Mouse (Mus musculus): ENCODE measurements around the gene Zcchc24. TPM values are rescaled to one million over a fixed set of nuclear protein-coding genes. Genes with fewer than 3 reads are reported as not detected.

Zcchc24 gene
- polyA plus RNA-seq, 1 experiment from 2014 or later: 25.1 TPM

DNA sequence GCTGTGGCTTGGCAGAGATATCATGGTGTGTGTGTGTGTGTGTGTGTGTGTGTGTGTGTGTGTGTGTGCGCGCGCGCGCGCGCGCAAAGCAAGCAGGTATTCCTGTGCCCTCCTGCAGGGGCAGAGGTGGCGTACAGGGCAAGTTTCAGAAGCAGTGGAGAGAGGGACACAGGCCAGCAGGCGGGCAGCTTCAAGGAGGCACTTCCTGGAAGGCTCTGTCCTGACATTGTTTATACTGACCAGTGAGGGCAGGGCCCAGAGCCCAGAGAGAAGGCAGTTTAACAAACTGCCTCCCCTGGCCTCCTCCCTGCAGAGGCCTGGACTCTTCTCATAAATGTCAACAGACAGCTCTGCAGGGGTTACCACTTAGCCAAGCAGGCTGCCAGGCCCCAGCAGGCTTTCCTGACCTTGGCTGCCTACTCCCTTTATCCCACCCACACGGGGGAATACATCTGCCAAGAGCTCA lies 43.8 kb downstream of the Zcchc24 start:
- H3K9me3 ChIP-seq (replicated peaks): 0 out of 2 replicates have a peak, but pooled peaks cover 4% of the 10 kb centered on the region
- 64% methylated on average over 8 of the region's 11 CpGs for WGBS
- no peak overlapping the region for H3K4me2 ChIP-seq (replicated peaks)
- H3K4me1 ChIP-seq: peaks cover 18% of the 10 kb centered on the region
- 0 out of 2 replicates have a peak overlapping the region, but pooled peaks have one; percentile 3 for H3K9ac ChIP-seq
- peak overlapping the region; percentile 67 for H3K27ac ChIP-seq
- ATAC-seq (ENCODE audit: low FRiP score): no peak
- no peaks in the 10 kb centered on the region for H3K36me3 ChIP-seq
- no peaks in the 10 kb centered on the region; the same call in 1 of the 2 replicates for H3K27me3 ChIP-seq
- no peak overlapping the region for H3K4me3 ChIP-seq

DNA sequence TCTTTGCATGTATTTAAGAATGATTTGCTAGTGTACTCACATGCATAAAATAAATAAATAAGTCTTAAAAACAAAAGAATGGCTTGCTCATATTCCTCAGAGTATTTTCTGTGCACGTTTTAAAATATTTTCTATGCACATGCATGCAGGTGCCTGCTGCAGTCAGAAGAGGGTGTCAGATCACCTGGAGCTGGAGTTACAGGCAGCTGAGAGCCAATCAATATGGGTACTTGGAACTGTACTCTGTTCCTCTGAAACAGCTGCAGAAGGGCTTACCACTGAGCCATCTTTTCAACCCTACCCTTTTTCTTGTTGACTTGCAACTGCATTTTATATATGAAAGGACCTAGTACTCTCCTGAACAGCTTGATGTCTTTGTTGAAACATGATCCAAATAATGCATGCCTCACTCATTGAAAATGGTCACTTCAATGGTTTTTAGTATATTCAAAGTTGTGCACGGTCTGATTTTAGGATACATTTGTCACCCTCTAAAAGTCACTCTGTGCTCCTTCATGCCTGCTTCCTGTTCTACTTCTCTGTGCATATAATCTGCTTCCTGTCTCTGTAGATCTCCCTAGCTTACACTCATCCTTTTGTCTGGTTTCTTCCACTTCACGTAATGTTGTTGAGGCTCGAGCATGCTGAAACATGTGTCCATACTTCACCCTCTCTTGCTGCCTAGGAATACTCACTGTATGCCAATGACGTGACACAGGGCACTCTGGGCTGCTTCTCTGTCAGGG lies 47.7 kb downstream of the Zcchc24 start:
- H3K4me2 ChIP-seq (replicated peaks): no peak overlapping the region
- no peak for ATAC-seq (ENCODE audit: low FRiP score)
- no peak overlapping the region for H3K27ac ChIP-seq
- H3K4me3 ChIP-seq: no peak overlapping the region
- peaks cover 30% of the 10 kb centered on the region for H3K4me1 ChIP-seq
- H3K27me3 ChIP-seq: no peaks in the 10 kb centered on the region
- WGBS: 94% methylated on average over 5 of the region's 5 CpGs
- 0 out of 2 replicates have a peak, but pooled peaks cover under 1% of the 10 kb centered on the region for H3K36me3 ChIP-seq
- no peak overlapping the region for H3K9ac ChIP-seq
- H3K9me3 ChIP-seq (replicated peaks): 0 out of 2 replicates have a peak, but pooled peaks cover 4% of the 10 kb centered on the region

DNA sequence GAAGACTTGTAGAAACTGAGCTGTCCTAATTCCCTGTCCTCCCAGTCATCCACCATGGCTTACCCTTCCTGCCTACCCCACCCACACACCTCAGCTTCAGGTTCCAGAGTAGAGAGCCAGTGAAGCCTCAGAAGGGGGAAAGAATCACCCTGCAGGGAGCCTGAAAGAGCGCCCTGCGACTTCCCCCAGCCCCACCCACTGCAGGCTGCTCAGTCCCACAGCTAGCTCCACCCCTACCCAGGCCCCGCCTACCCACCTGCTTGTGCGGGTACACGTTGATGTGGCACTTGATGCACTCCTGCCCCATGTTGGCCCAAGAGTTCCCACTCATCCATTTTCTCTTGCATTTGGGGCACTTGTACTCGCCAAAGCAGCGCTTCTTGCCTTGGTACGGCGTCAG lies 49.5 kb downstream of the Zcchc24 start:
- Histone ChIP-seq H3K9ac (no peak overlapping the region), H3K4me2 (replicated peaks) (no peak overlapping the region), H3K4me1 (peaks cover 15% of the 10 kb centered on the region), H3K9me3 (replicated peaks) (0 out of 2 replicates have a peak, but pooled peaks cover 4% of the 10 kb centered on the region), H3K4me3 (no peak overlapping the region), H3K27ac (no peak overlapping the region), H3K36me3 (0 out of 2 replicates have a peak, but pooled peaks cover 15% of the 10 kb centered on the region), H3K27me3 (no peaks in the 10 kb centered on the region)
- WGBS: 60% methylated on average over 9 of the region's 9 CpGs
- ATAC-seq (ENCODE audit: low FRiP score): no peak

DNA sequence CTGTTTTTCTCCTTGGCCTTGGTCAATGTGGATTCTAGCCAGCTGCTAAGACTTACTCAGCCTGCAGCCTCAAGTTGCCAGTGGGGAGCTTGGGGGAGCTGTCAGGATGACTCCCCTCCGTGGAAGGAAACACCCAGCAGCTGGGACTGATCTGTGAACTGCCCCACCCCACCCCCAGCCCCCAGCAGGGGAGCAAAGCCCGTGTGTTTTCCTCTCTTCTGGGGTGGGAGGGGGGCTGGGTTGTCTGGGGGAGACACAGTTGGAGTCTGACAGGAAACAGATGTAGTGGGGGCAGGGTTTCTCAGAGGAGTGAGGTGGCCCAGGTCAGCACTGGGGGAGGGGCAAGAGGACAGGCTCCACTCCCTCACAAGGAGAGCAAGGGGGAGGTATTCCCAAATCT lies 50.4 kb downstream of the Zcchc24 start:
- Histone ChIP-seq H3K36me3 (0 out of 2 replicates have a peak, but pooled peaks cover 15% of the 10 kb centered on the region), H3K4me1 (peaks cover 15% of the 10 kb centered on the region), H3K4me2 (replicated peaks) (no peak overlapping the region), H3K4me3 (no peak overlapping the region), H3K27ac (no peak overlapping the region), H3K9me3 (replicated peaks) (0 out of 2 replicates have a peak, but pooled peaks cover 4% of the 10 kb centered on the region), H3K27me3 (no peaks in the 10 kb centered on the region), H3K9ac (no peak overlapping the region)
- whole genome bisulfite sequencing: 0% methylated on average over 2 of the region's 2 CpGs
- no peak for ATAC-seq (ENCODE audit: low FRiP score)

DNA sequence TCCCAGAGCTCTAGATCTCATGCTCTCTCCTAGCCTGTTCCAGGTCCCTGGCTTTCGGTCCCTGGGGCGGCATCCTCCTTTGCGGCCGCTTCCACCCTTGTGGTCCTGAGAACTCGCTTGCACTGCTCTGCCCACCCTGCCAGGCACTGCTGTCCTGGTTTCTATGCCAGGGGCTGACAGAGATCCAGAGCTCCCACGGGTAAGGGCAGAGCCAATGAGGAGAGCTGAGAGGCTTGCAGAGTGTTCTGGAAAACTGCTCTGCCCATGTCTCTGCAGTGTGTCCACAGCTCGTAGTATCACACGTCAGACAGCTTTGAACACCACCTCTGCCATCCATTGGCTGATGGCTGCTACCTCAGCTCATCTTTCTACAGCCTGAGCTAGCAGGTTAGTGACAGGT lies 51.1 kb downstream of the Zcchc24 start:
- 0 out of 2 replicates have a peak, but pooled peaks cover 15% of the 10 kb centered on the region for H3K36me3 ChIP-seq
- 84% methylated on average over 8 of the region's 8 CpGs for WGBS
- no peak overlapping the region for H3K9ac ChIP-seq
- H3K27me3 ChIP-seq: no peaks in the 10 kb centered on the region
- ATAC-seq (ENCODE audit: low FRiP score): no peak
- H3K4me1 ChIP-seq: peaks cover 15% of the 10 kb centered on the region
- no peak overlapping the region for H3K4me2 ChIP-seq (replicated peaks)
- H3K9me3 ChIP-seq (replicated peaks): 0 out of 2 replicates have a peak, but pooled peaks cover 4% of the 10 kb centered on the region
- no peak overlapping the region for H3K27ac ChIP-seq
- H3K4me3 ChIP-seq: no peak overlapping the region

DNA sequence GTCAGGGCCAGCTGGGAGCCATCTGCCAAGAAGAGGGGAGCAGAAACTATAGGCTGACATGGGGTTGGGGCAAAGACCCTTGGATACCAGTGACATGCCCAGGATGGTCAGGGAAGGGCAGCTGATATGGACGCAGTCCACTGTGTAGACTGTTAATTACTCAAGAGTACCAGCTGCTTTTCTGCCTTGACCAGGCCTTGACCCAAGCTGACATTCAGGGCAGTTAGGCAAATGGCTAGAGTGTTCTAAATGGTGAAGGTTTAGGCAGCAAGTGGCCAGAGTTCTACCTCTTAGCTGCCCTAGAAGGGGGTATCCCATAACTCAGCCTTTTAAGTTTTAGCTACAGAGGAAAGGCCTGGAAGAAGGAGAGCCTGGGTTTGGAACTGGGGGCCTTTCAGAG lies 52.3 kb downstream of the Zcchc24 start:
- H3K4me2 ChIP-seq (replicated peaks): no peak overlapping the region
- no peaks in the 10 kb centered on the region for H3K27me3 ChIP-seq
- H3K9me3 ChIP-seq (replicated peaks): 0 out of 2 replicates have a peak, but pooled peaks cover 4% of the 10 kb centered on the region
- WGBS: 89% methylated on average over 1 of the region's 1 CpGs
- no peak overlapping the region for H3K27ac ChIP-seq
- 0 out of 2 replicates have a peak, but pooled peaks cover 15% of the 10 kb centered on the region for H3K36me3 ChIP-seq
- H3K4me1 ChIP-seq: peaks cover 18% of the 10 kb centered on the region
- no peak for ATAC-seq (ENCODE audit: low FRiP score)
- no peak overlapping the region for H3K4me3 ChIP-seq
- no peak overlapping the region for H3K9ac ChIP-seq

DNA sequence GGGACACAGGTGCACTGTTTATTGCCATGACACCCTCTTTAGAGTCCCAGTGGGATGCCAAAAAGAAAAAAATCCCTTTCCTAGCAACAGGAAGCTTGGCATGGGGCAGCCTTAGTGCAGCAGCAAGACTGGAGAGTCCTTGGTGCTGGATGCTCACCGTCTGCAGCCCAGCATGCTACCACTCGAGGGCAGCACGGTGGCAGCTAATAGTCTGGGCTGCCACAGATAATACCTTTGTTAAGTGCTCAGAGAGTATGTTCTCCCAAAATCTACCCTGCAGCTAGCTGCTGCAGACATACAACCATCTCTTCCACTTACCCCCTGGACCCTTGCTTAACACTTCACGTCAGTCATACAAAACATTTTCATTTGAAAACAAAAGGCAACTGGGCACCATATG lies 55.4 kb downstream of the Zcchc24 start:
- 12% methylated on average over 4 of the region's 4 CpGs for WGBS
- Histone ChIP-seq H3K27me3 (no peaks in the 10 kb centered on the region), H3K4me3 (no peak overlapping the region), H3K36me3 (0 out of 2 replicates have a peak, but pooled peaks cover 15% of the 10 kb centered on the region), H3K9ac (no peak overlapping the region), H3K9me3 (replicated peaks) (no peaks in the 10 kb centered on the region), H3K27ac (no peak overlapping the region), H3K4me1 (peaks cover 22% of the 10 kb centered on the region), H3K4me2 (replicated peaks) (no peak overlapping the region)
- ATAC-seq (ENCODE audit: low FRiP score): no peak

DNA sequence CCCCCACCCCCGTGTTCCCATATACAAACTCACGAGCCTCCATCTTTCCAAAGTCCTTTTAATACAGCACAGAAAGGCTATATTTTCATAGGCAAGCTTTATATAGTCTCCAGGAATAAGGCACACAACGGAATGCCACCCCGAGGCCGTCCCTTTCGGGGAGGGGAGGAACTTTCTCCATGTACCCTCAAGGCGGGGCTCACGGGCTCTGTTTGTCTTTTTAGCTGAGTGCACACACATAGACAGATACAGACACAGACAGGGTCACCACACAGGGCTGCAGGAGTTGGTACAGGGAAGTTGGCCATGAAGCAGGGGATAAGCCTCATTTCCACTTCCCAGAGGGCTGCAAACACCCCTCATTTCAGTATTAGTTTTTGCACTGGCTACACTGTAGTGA lies 57.2 kb downstream of the Zcchc24 start:
- Histone ChIP-seq H3K4me3 (no peak overlapping the region), H3K9me3 (replicated peaks) (no peaks in the 10 kb centered on the region), H3K27me3 (no peaks in the 10 kb centered on the region), H3K27ac (no peak overlapping the region), H3K36me3 (0 out of 2 replicates have a peak, but pooled peaks cover 15% of the 10 kb centered on the region), H3K4me2 (replicated peaks) (no peak overlapping the region), H3K9ac (no peak overlapping the region), H3K4me1 (peaks cover 19% of the 10 kb centered on the region)
- 69% methylated on average over 8 of the region's 8 CpGs for WGBS
- no peak for ATAC-seq (ENCODE audit: low FRiP score)

DNA sequence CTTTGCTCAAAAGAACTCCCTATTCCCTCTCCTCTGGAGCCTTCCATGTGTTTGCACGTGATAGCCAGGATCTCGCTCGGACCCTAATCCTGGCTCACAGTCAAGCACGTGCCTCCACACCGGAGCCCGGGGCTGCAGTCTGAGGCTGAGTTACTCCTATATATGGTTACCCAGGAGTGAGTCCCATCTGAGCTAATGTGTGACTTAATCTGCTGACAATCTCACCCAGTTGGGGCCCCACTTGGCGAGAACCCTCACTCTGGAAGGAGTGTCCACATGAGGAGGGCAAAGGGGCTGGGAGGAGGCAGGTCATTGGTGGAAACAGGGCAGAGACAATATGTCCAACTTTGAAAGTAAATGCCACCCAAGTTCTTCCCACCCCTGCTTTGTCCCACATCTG lies 57.7 kb downstream of the Zcchc24 start:
- H3K4me3 ChIP-seq: no peak overlapping the region
- H3K27me3 ChIP-seq: no peaks in the 10 kb centered on the region
- no peak overlapping the region for H3K4me2 ChIP-seq (replicated peaks)
- H3K27ac ChIP-seq: no peak overlapping the region
- peaks cover 19% of the 10 kb centered on the region for H3K4me1 ChIP-seq
- 0 out of 2 replicates have a peak, but pooled peaks cover 15% of the 10 kb centered on the region for H3K36me3 ChIP-seq
- ATAC-seq (ENCODE audit: low FRiP score): no peak
- 60% methylated on average over 7 of the region's 7 CpGs for WGBS
- no peaks in the 10 kb centered on the region for H3K9me3 ChIP-seq (replicated peaks)
- no peak overlapping the region for H3K9ac ChIP-seq

DNA sequence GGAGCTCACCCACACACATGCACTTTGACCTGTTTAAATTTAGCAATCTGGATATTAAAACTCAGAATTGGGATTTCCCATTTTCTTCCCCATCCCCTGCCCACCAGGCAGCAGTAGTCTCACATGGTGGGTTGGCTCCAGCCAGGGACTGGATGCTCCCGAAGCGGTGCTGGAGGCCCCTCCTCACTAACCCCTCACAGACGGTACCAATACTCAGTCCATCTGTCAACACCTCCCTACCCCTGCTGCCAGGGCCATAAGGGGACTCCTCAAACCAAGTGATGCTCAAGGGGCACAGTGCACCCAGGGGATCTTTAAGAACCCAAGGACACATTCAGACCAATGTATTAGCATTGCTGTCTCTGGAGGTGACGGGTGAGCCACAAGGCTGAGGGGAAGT lies 58.2 kb downstream of the Zcchc24 start:
- H3K4me2 ChIP-seq (replicated peaks): no peak overlapping the region
- H3K9ac ChIP-seq: no peak overlapping the region
- no peaks in the 10 kb centered on the region for H3K9me3 ChIP-seq (replicated peaks)
- H3K27me3 ChIP-seq: no peaks in the 10 kb centered on the region
- peaks cover 19% of the 10 kb centered on the region for H3K4me1 ChIP-seq
- H3K27ac ChIP-seq: no peak overlapping the region
- no peak for ATAC-seq (ENCODE audit: low FRiP score)
- 0 out of 2 replicates have a peak, but pooled peaks cover 10% of the 10 kb centered on the region for H3K36me3 ChIP-seq
- no peak overlapping the region for H3K4me3 ChIP-seq
- 57% methylated on average over 4 of the region's 4 CpGs for WGBS

DNA sequence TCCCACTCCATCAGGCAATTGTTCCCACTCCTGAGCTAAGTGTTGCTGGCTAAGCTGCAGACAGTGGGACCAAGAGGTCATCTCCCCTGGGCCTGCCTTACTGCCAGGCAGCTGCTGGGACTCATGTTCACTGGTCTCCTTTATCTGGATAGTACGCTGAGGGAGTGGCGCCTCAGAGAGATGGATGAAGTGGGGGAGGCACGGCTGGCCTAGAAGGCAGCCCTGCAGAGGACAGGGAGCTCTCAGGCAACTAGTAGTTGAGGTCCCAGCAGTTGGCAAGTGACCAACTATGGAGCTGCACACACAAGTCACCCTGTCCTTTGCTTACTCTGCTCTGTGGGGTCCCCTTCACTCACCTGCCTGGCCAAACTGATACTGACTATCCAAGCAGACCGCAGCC lies 58.8 kb downstream of the Zcchc24 start:
- Histone ChIP-seq H3K9me3 (replicated peaks) (no peaks in the 10 kb centered on the region), H3K36me3 (0 out of 2 replicates have a peak, but pooled peaks cover 6% of the 10 kb centered on the region), H3K4me2 (replicated peaks) (no peak overlapping the region), H3K27ac (no peak overlapping the region), H3K4me3 (no peak overlapping the region), H3K27me3 (no peaks in the 10 kb centered on the region), H3K9ac (no peak overlapping the region), H3K4me1 (peaks cover 19% of the 10 kb centered on the region)
- ATAC-seq (ENCODE audit: low FRiP score): no peak
- 54% methylated on average over 4 of the region's 4 CpGs for WGBS

DNA sequence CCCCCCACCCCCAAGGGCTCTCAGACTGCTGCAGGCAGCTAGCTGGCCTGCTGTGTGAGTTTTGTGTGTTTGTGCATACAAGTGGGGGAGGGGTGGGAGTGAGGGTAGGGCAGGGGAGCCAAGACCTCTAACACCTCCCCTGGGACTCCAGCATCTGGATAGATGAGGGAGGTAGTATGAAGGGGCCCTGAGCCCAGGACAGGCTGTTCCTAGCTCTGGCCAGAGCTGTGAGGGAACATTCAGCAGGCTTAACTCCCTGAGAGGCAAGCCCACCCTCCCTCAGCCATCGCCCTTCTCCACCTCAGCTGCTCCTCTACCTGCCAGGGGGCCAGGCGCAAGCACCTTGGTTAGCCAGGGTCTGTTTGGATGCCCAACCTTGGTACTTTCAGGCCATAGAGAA lies 59.9 kb downstream of the Zcchc24 start:
- no peaks in the 10 kb centered on the region for H3K27me3 ChIP-seq
- no peak overlapping the region for H3K4me2 ChIP-seq (replicated peaks)
- no peak overlapping the region for H3K9ac ChIP-seq
- H3K4me3 ChIP-seq: no peak overlapping the region
- no peak overlapping the region for H3K27ac ChIP-seq
- ATAC-seq (ENCODE audit: low FRiP score): no peak
- no peaks in the 10 kb centered on the region for H3K36me3 ChIP-seq
- H3K4me1 ChIP-seq: peaks cover 19% of the 10 kb centered on the region
- 81% methylated on average over 2 of the region's 2 CpGs for WGBS
- H3K9me3 ChIP-seq (replicated peaks): no peaks in the 10 kb centered on the region

All from hindbrain, embryonic 12.5 days (tissue).